Mouse (Mus musculus) intestine, embryonic 15.5 days (tissue): ENCODE results near the gene Emx1. TPM values are rescaled to one million over a fixed set of nuclear protein-coding genes. Genes with fewer than 3 reads are reported as not detected.
"Not testable (repeated sequence)": the region's sequence is repeated elsewhere in the genome, so short reads cannot be mapped to it uniquely, and the experiment has no call there.

Experiments
- ATAC-seq: fragments of 200-750 bp; cut with Nextera tagmentation; 2 replicates; pipeline ENCODE4 v1.8.0; 2017; ENCODE audit warnings: moderate TSS enrichment, moderate library complexity
- H3K27ac ChIP-seq: fragments of 300-500 bp; sonication (generic); 2 replicates; pipeline ENCODE4 v1.5.1; 2015; ENCODE audit warnings: mild to moderate bottlenecking, inconsistent platforms
- H3K27me3 ChIP-seq: fragments of 300-500 bp; sonication (generic); replicated peaks from 2 replicates; pipeline ENCODE4 v1.6.1; 2015; ENCODE audit warnings: inconsistent platforms
- H3K36me3 ChIP-seq: fragments of 300-500 bp; sonication (generic); 2 replicates; pipeline ENCODE4 v1.6.1; 2015; ENCODE audit warnings: inconsistent platforms
- H3K4me1 ChIP-seq: fragments of 300-500 bp; sonication (generic); replicated peaks from 2 replicates; pipeline ENCODE4 v1.6.1; 2015; ENCODE audit warnings: inconsistent platforms
- H3K4me2 ChIP-seq: fragments of 300-500 bp; sonication (generic); replicated peaks from 2 replicates; pipeline ENCODE4 v1.6.1; 2015; ENCODE audit warnings: mild to moderate bottlenecking, inconsistent platforms
- H3K4me3 ChIP-seq: fragments of 300-500 bp; sonication (generic); replicated peaks from 2 replicates; pipeline ENCODE4 v1.5.1; 2015; ENCODE audit warnings: inconsistent platforms
- H3K9ac ChIP-seq: fragments of 300-500 bp; sonication (generic); 2 replicates; pipeline ENCODE4 v1.6.1; 2015; ENCODE audit warnings: inconsistent platforms
- H3K9me3 ChIP-seq: fragments of 300-500 bp; sonication (generic); 2 replicates; pipeline ENCODE4 v1.6.1; 2016; ENCODE audit warnings: inconsistent platforms
- WGBS: fragments of 180-500 bp; shearing (Covaris S2); methylation state at CpG from one replicate; pipeline ENCODE4 v1.1.7; 2015; 5-methylcytosine and 5-hydroxymethylcytosine counted together
- polyA plus RNA-seq: library from polyadenylated mRNA; unstranded; fragments of >200 nt; fragmentation: Nextera tagmentation; extraction: Ambion mirVana; gene quantifications from 2 replicates; pipeline ENCODE4 v1.2.1, GENCODE M21; 2015

The Emx1 gene
- polyA plus RNA-seq = not detected in 2 replicates

- Histone ChIP-seq H3K9me3 (no peaks in the 10 kb centered on the region), H3K27ac (no peak within 1 kb of the TSS), H3K4me2 (peak within 1 kb of the TSS; percentile 86), H3K4me1 (peaks cover 34% of the 10 kb centered on the region), H3K4me3 (peak within 1 kb of the TSS; percentile 39), H3K36me3 (no peaks in the 10 kb centered on the region), H3K9ac (peak within 1 kb of the TSS; percentile 26; the same call in 1 of the 2 replicates), H3K27me3 (peaks cover 78% of the 10 kb centered on the region)
- 1% methylated on average over 81 of the region's 81 CpGs for WGBS
- peak; percentile 83 for ATAC-seq
Observed at GRCm38 (mm10) chr6:85187340-85188211, at the start of gene Emx1. Gene Emx1, plus strand, starts transcription at chr6:85187438.

DNA sequence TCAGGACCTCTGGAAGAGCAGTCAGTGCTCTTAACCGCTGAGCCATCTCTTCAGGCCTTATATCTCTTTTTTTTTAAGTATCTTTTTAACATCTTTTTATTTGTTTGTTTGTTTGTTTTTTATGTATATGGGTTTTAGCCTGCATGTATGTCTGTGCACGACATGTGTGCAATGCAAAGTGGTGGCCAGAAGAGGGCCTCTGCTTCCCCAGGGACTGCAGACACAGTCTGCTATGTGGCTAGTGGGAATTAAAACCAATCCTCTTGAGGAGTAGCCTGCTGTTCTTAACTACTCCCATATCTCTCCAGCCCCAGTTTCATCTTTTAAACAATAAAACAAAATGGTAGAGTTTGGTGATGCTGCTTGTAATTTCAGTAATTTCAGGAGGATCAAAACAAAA, 47.7 kb upstream of the Emx1 start:
- Histone ChIP-seq H3K4me3 (no peak overlapping the region), H3K27me3 (no peaks in the 10 kb centered on the region), H3K4me2 (no peak overlapping the region), H3K27ac (no peak overlapping the region), H3K9me3 (no peaks in the 10 kb centered on the region), H3K36me3 (no peaks in the 10 kb centered on the region), H3K4me1 (0 out of 2 replicates have a peak, but pooled peaks cover 2% of the 10 kb centered on the region), H3K9ac (no peak overlapping the region)
- no peak for ATAC-seq
- WGBS = 89% methylated on average over 2 of the region's 2 CpGs

- not testable (repeated sequence) for H3K4me3 ChIP-seq, H3K27ac ChIP-seq, H3K4me1 ChIP-seq, H3K9me3 ChIP-seq, ATAC-seq, H3K27me3 ChIP-seq, H3K9ac ChIP-seq, H3K36me3 ChIP-seq, H3K4me2 ChIP-seq
- WGBS = 5% methylated on average over 7 of the region's 7 CpGs
Observed at GRCm38 (mm10) chr6:85141013-85141412, 46.2 kb upstream of the Emx1 start.

- H3K9me3 ChIP-seq = no peaks in the 10 kb centered on the region
- no peaks in the 10 kb centered on the region for H3K36me3 ChIP-seq
- WGBS = 64% methylated on average over 3 of the region's 3 CpGs
- H3K4me2 ChIP-seq = no peak overlapping the region
- ATAC-seq = no peak
- H3K4me1 ChIP-seq = no peaks in the 10 kb centered on the region
- H3K27ac ChIP-seq = no peak overlapping the region
- no peaks in the 10 kb centered on the region for H3K27me3 ChIP-seq
- no peak overlapping the region for H3K4me3 ChIP-seq
- no peak overlapping the region for H3K9ac ChIP-seq
Observed at GRCm38 (mm10) chr6:85144466-85144865, 42.8 kb upstream of the Emx1 start.

DNA sequence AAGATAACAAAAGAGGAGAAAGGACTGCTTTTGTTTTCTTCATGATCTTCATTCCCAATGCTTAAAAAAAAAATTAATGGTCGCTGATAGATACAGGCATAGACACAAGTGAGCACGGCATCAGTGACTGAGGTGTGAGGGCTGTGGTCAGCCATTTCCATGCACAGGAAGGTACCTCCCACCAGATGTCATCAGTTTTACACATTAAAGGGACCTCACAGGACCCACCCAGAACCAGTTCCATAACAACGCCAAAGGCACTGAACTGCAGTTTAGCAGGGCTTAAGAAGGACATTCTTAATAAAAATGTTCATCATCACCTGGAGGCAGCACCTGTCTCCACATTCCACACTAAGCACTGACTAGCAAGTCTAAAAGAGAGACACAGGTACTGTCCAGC, 39.6 kb upstream of the Emx1 start:
- no peak overlapping the region for H3K27ac ChIP-seq
- no peak overlapping the region for H3K4me2 ChIP-seq
- 53% methylated on average over 3 of the region's 3 CpGs for WGBS
- H3K4me1 ChIP-seq = no peaks in the 10 kb centered on the region
- no peak for ATAC-seq
- H3K9ac ChIP-seq = no peak overlapping the region
- H3K4me3 ChIP-seq = no peak overlapping the region
- no peaks in the 10 kb centered on the region for H3K36me3 ChIP-seq
- no peaks in the 10 kb centered on the region for H3K9me3 ChIP-seq
- no peaks in the 10 kb centered on the region for H3K27me3 ChIP-seq

GRCm38 (mm10) chr6:85150386-85150785, 36.9 kb upstream of the Emx1 start:
- no peaks in the 10 kb centered on the region for H3K27me3 ChIP-seq
- no peak overlapping the region for H3K9ac ChIP-seq
- peaks cover 6% of the 10 kb centered on the region for H3K4me1 ChIP-seq
- no peak overlapping the region for H3K4me3 ChIP-seq
- H3K9me3 ChIP-seq = no peaks in the 10 kb centered on the region
- no peak for ATAC-seq
- H3K4me2 ChIP-seq = no peak overlapping the region
- H3K27ac ChIP-seq = no peak overlapping the region
- no peaks in the 10 kb centered on the region for H3K36me3 ChIP-seq
- 74% methylated on average over 3 of the region's 3 CpGs for WGBS

DNA sequence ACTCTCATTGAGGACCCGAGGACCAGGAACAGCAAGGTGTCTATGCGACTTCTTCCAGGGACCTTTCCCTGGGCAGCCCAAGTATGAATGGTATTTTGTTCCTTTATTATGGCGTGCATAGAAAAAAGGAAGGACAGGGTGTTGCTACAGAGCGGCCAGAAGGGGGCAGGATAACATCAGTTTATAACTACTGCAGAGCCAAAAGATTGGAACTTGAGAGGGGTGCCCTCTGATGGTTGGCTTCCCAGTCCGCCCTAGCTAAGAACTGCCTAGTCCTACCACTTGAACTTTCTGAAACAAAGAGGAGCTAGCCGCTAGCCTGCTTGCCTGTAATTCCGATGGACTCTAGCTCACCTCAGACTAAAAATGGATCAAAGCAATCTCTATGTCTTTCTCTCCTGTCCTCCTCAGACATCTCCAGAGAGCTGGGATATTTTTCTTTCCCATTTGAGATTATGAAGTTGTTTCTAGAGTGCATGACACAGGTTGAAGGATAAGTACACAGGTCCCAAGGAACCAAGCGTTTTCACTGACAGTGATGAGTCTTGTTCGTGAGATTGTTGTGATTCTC, 33.2 kb upstream of the Emx1 start:
- H3K4me3 ChIP-seq = no peak overlapping the region
- no peak overlapping the region for H3K9ac ChIP-seq
- WGBS = 12% methylated on average over 9 of the region's 9 CpGs
- ATAC-seq = peak; percentile 66
- no peaks in the 10 kb centered on the region for H3K36me3 ChIP-seq
- H3K27ac ChIP-seq = no peak overlapping the region
- no peaks in the 10 kb centered on the region for H3K27me3 ChIP-seq
- H3K4me1 ChIP-seq = peaks cover 6% of the 10 kb centered on the region
- no peaks in the 10 kb centered on the region for H3K9me3 ChIP-seq
- H3K4me2 ChIP-seq = no peak overlapping the region

DNA sequence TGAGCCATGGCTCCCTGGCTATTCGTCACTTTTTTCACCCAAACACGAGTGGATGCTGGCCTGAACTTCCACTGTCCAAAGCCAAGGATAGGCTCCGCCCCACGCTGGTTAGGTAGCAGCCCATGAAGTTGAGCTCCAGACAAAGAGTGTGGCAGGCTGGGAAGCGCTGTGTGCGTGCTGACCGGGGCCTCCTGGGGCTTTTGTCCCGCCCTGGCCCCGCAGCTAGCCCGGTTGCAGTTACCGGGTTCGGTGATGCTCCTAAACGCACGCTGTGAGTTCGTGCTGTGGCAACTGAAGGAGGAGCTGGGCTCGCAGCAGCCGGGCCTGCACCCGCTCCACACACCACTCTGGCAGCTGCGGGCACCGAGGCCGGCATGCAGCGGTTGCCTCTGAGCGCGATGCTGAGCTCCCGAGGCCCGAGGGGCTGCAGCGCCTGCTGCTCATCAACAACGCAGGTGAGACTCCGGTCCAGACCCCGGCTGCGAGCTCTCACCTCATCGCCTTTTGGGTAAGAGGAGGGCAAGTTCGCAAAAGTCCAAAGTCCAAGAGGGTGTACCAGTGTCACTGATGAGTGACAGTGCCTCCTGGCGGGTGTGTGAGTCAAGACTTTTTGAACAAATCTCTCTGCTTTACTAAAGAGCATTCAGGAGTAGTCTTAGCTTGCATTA, 32.2 kb upstream of the Emx1 start:
- H3K36me3 ChIP-seq = no peaks in the 10 kb centered on the region
- H3K4me2 ChIP-seq = peak overlapping the region; percentile 95
- H3K27me3 ChIP-seq = no peaks in the 10 kb centered on the region
- peak; percentile 69 for ATAC-seq
- H3K4me1 ChIP-seq = peaks cover 6% of the 10 kb centered on the region
- peak overlapping the region; percentile 43 for H3K4me3 ChIP-seq
- no peak overlapping the region for H3K27ac ChIP-seq
- peak overlapping the region; percentile 61 for H3K9ac ChIP-seq
- H3K9me3 ChIP-seq = no peaks in the 10 kb centered on the region
- WGBS = 3% methylated on average over 34 of the region's 34 CpGs

DNA sequence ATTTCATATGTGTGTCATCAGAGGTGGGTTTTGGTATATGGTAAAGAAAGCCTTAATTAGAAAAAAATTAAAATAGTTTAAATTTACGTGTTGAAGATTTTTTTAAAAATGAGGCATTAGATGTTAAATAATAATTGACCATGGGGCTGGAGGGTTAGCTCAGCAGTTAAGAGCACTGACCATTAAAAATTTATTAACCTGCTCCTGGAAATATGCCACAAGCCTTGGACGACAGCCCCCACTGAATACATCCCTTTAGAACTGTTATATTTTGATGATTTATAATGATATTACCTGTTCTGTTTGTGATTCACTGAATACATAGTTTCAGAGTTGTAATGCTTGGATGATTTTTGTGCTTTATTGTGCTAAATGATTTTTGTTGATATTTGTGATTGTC, 30.7 kb upstream of the Emx1 start:
- not testable (repeated sequence) for H3K4me1 ChIP-seq, H3K27me3 ChIP-seq, H3K27ac ChIP-seq, H3K36me3 ChIP-seq, ATAC-seq, H3K9ac ChIP-seq, H3K4me2 ChIP-seq, H3K4me3 ChIP-seq, H3K9me3 ChIP-seq
- WGBS = 80% methylated on average over 2 of the region's 2 CpGs

- H3K9ac ChIP-seq, H3K4me3 ChIP-seq, H3K4me2 ChIP-seq, H3K27ac ChIP-seq, H3K4me1 ChIP-seq, H3K27me3 ChIP-seq, ATAC-seq, H3K9me3 ChIP-seq, H3K36me3 ChIP-seq: not testable (repeated sequence)
- WGBS = 72% methylated on average over 4 of the region's 4 CpGs
Observed at GRCm38 (mm10) chr6:85158040-85158804, 29.0 kb upstream of the Emx1 start.

GRCm38 (mm10) chr6:85159092-85159760, 28.0 kb upstream of the Emx1 start:
- not testable (repeated sequence) for H3K4me1 ChIP-seq, H3K4me2 ChIP-seq, H3K4me3 ChIP-seq, H3K36me3 ChIP-seq, H3K27ac ChIP-seq, ATAC-seq, H3K27me3 ChIP-seq, H3K9ac ChIP-seq, H3K9me3 ChIP-seq
- WGBS = 20% methylated on average over 6 of the region's 6 CpGs
